Mouse (Mus musculus) erythroblast, embryonic 14.5 days (primary cell): Measurements from ENCODE around the gene Fhl2.

ENCODE experiments used
- GATA1 ChIP-seq: IDR thresholded peaks from 2 replicates; pipeline ENCODE4 v1.6.1; 2012; ENCODE audit warnings: low read length, inconsistent platforms, mixed read lengths
- TAL1 ChIP-seq: IDR thresholded peaks from 3 replicates; pipeline ENCODE4 v1.6.1; 2012; ENCODE audit warnings: low read length, inconsistent platforms, mixed read lengths

DNA sequence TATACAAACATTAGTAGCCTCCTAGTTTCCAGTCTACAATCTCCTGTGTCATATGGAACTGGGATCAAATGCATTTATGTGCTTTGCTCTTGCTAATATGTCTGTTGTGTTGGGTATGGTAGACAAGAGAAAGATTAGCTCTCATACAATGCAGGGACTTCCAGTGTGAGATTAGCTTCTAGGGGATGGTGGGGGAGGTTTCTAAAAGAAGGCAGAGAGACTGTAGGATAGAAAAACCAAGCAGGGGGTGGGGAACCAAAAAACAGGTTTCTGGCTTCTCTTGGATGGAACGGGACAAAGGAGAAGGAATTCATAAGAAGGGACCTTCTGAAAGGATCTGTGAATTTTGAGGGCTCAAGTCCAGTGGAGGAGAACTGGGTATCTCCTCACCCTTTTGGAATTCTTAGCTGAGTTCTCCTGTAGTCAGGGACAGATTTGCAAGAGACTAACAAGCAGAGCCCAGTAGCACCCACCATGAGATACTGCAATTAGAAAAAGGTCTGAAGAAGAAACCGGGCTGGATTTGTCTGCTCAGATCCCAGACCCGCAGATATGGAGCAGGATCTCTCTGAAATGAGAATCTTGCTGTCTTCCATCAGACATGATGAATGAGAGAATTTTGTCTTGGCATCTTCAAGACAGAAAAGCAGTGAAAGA, 2.6 kb upstream of the Fhl2 start:
- TF ChIP-seq TAL1: no peak
- TF ChIP-seq GATA1: no peak
